Mouse (Mus musculus) hematopoietic stem cell, adult 5-6 weeks (primary cell): Measurements from ENCODE around the gene Tmbim4. TPM values are rescaled to one million over a fixed set of nuclear protein-coding genes. Genes with fewer than 3 reads are reported as not detected.

Experiments
- ATAC-seq, 2 experiments: fragments of 125-278 bp in 1 of 2; replicated peaks in 1 of 2; 2 replicates each; pipeline ENCODE4 v1.8.0; 2016 to 2017; ENCODE audit warnings: inconsistent platforms in 2 of 2, mild to moderate bottlenecking in 2 of 2, moderate number of reproducible peaks in 2 of 2, low read depth in 1 of 2, moderate TSS enrichment in 1 of 2; ENCODE audit not compliant: low FRiP score in 2 of 2, poor library complexity in 2 of 2, severe bottlenecking in 2 of 2, insufficient read depth in 1 of 2, low TSS enrichment in 1 of 2
- total RNA-seq: library from RNA; stranded (forward); fragments of 172-1452, 232-1000 nt; gene quantifications from 2 replicates; pipeline ENCODE4 v1.2.3, GENCODE M21; 2017

Gene Tmbim4
- total RNA-seq, 1 experiment from 2014 or later, result 109 TPM

GRCm38 (mm10) chr10:120220776-120221175 lies 19.4 kb downstream of the Tmbim4 start:
- ATAC-seq, result no peak

DNA sequence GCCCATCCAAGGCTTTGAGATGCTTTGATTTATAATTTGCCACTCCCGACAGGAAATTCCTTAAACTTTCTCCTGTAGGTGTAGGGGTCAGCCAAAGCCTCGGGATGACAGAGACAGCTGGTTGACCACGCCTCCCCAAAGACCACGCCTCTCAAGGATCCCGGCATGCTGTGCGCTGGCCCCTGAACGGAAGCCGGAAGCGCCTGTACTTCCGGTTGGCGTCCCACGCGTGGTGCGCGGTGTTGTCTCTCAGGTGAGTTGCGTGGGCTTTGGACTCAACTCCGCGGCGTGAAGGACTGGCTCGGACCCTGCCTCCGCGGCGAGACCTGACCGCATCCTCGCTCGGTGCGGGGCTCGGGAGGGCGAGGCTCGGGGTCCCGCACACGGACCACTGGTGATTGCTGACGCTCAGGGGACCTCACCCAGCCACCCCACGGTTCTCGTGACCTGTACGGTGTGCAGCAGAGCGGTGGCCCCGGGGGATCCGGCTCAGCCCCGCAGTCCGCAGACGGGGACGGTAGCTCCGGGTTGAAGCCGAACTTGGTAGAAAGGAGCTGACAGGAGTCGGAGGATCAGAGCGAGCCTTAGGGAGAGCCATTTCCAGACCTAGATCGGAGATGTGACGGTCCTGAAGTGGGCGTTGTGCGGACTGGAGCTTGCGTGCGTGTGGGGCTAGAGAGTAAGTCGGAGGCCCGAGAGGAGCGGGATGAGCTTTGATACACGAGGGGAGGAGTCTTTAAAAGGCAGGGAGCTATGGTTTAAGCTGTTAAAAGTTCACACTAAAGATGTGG lies 25.7 kb downstream of the Tmbim4 start, which contains the start of gene Llph:
Llph (plus strand) TSS at position 200 of the 791 bp plus-strand sequence.
- peak; percentile 90 to 94 for ATAC-seq

- ATAC-seq, result peak; percentile 53 to 54; a peak in 2 of 4 replicates
Observed at GRCm38 (mm10) chr10:120231718-120232117, 30.3 kb downstream of the Tmbim4 start.

DNA sequence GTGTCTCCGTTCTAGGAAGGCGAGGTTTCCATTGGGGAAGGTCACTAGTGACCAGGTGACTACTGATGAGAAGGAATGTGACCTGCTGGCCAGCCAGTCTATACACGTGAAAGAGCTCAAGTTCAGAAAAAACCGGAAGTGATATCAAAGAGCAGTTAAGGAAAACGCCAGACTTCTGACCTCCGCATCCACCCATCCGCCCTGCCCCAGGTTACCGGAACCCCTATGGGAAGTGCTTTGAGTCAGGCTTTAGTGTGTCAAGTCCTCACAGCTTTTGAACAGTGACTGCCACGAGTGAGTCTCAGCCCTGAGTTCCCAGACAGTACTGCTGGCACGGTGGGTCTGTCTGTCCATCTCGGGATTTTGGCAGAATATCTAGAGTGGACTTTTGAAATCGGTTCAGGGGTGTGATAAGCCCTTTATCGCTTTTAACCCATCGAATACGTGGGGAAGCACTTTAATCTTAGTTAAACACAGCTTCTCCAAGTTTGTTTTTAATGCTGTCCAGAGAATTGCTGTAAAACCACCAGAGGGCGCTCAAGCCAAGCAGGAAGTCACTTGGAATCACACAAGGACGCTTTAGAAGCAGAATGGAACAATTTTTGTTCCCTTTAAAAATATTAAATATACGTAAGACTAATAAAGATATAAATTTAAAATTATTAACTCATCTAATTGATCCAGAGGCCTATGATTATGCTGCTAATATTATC lies 32.4 kb downstream of the Tmbim4 start:
- peak; percentile 50 to 52; a peak in 2 of 4 replicates for ATAC-seq

DNA sequence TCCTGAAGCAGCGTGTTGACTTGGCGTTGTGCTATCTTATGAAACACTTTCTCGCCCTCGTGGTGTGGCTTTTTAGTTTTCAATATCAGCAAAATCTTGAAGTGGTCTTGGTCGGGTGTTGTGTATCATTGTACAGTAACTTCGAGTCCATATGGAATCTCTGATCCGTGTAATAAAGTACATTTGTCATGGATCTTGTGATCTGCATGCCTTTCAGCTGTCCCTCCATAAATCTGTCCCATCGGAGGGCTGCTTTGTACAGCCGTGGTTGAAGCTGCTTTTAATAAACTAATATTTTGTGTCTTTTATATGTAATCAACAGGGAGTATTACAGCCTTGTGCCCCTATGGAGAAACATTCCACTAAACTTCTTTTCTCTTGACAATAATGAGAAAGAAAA lies 35.5 kb downstream of the Tmbim4 start:
- no peak for ATAC-seq

- ATAC-seq, result no peak
Observed at GRCm38 (mm10) chr10:120238241-120238640, 36.9 kb downstream of the Tmbim4 start.

DNA sequence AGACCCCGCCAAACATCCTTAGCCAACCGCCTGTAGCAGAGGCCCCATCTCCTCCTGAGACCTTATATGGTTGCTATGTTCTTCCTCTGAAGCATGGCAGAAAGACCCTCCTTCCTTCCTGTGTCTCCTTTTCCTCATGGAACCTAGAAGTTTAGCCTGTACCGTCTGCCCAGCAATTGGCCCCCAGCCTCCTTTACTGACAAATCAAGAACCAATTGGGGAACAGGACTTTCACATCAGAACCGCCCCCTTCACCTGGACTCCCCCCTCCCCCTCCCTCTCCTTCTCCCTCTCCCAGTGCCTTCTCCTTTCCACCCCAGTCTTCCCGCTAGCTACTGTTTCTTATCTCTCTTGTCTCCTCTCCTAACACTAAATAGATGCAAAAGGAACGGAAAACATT lies 38.1 kb downstream of the Tmbim4 start:
- ATAC-seq, result no peak

DNA sequence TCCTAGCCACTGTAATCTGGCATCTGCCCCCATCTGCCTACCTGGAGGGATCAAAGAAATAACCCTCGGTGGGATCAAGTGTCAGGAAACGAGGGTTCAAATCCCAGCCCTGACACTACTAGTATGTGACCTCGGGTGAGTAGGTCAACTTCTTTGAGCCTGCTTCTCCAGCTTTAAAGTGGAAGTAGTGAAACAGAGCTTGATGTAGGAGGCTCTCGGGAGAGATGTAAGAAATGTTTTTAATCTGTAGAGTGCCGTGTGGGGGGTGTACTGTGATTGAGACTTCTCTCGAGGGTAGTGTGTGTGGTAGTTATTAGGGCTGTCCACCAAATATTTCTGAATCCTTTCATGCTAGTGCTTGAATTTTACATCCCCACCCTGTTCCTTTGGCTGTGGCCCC lies 41.0 kb downstream of the Tmbim4 start:
- ATAC-seq, result no peak

DNA sequence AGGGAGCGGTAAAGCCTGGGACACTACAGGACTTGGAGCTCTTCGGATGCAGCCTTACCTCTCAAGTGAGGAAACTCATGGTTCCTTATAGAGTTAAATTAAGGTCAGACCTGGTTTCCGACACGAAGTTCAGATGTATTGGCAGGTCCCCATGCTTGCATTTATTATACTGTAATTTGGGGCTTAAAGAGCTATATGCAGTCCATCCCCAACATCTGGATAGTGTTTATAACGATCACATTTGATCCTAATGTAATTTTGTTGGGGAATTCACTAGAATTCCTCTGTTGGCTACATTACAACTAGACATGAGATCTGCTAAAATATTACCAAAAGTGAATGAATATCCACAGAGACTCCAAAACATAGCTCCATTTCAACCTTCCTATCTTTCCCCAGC lies 44.3 kb downstream of the Tmbim4 start:
- ATAC-seq, result no peak

DNA sequence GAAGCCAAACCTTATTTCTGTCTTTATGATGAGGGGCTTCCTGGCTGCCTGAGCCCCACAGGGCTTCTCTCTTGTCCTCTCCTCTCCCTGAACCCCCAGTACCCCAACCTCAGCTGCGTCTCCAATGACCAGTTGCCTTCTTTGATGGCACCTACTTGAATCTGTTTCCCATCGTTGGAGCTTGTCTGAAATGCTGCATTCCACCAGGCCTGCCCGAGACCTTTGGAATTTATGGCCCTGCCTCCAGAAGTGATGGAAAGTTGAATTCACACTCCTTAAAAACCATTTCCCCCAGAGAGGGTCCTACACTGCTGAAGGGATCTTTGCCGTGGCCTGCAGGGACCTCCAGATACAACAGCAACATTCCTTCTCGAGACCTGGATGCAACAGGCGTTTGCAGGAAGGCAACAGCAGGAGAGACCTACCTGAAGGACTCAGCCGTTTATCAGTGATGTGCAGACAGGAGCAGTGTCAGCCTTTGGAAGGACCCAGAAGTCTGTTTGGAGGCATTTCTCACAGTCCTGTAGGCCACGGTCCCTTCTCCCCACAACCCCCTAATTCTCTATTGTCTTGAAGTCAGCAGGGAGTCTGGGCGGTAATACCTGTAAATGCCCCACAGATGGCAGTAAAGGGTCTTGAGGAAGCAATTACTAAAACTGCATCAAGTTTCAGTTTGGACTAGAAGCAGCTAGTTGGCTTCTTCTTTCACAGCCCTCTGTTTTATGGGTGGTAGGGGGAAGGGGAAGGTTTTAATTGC lies 45.8 kb downstream of the Tmbim4 start:
- ATAC-seq, result peak; percentile 81 to 94

DNA sequence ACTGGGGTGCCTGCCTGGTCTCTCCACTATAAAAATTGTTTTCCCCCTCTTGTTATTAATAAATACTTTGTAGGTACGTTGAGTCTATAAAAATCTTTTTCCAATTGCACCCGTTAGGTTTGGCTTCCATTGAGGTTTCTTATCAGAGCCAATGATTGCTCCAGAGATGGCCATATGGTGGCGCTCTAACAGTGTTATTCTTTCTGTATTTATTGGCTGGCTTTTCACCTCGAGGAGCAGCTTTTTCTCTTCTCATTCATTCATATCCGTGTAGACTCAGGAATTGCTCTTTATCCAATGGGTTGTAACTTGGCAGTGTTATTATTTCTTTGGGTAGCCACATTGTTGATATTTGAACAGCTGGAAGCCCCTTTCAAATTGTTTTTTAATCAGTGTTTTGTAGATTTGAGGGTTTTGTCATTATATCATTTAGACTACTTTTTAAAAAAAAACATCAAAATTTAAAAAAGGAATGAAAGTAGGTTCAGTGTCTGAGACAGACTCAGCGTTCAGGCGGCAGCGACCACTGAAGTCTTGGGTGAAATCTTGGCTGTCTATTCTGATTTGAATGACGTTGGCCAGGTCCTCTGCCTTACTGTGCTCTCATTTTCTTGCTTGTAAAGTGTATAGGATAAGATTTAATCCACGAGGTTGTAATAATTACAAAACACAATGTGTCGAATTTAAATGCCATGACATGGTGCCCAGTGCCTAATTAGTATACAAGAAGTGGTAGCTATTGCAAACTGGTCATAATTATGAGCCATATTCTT lies 49.7 kb downstream of the Tmbim4 start:
- ATAC-seq, result no peak

- no peak for ATAC-seq
Observed at GRCm38 (mm10) chr10:120251791-120252190, 50.4 kb downstream of the Tmbim4 start.

DNA sequence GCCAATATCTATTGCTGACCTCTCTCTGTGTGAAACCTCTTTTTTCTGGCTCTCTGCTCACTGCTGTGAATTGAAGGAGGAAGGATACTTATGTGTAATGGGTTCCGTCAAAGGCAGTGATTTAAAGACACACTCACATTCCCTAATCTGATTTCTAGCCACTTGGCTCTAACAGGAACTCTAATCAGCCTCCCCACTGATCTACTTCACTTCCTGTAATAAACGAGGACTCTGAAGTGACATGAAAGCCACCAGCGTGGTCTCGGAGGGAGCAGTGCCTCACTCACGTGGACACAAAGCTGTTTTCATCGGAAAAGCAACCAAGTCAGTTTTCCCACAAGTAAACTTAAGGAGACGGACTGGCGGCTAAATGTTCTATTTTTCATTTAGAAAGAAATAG lies 51.4 kb downstream of the Tmbim4 start:
- peak in 1 of 2 experiments; percentile 43; a peak in 1 of 4 replicates for ATAC-seq

GRCm38 (mm10) chr10:120257231-120257630 lies 55.8 kb downstream of the Tmbim4 start:
- ATAC-seq, result peak; percentile 68 to 72; a peak in 3 of 4 replicates

GRCm38 (mm10) chr10:120267790-120268189 lies 66.4 kb downstream of the Tmbim4 start:
- no peak for ATAC-seq

DNA sequence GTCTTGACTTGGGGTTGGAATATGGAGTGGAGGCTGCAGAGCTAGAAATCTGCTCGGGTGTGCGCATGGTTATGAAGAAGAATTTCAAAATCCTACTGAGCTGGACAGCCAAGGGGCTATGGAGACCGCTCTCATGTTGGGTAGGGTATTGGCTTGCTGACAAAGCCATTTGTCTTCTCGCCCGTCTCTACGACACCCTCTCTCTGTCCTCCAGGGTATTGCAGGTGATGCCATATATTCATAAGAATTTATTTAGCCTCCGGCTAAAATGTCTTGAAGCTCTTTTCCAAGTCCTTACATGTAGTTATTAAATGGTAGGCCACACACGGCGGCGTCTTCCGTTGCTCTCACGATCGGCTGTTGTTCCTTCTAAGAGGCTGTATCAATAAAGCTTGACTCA lies 68.6 kb downstream of the Tmbim4 start:
- ATAC-seq, result no peak

- peak; percentile 46 to 73; a peak in 1 of 4 replicates for ATAC-seq
Observed at GRCm38 (mm10) chr10:120270777-120271176, 69.4 kb downstream of the Tmbim4 start.
